Mouse (Mus musculus): ENCODE data around the gene 1700015G11Rik.

Gene 1700015G11Rik

DNA sequence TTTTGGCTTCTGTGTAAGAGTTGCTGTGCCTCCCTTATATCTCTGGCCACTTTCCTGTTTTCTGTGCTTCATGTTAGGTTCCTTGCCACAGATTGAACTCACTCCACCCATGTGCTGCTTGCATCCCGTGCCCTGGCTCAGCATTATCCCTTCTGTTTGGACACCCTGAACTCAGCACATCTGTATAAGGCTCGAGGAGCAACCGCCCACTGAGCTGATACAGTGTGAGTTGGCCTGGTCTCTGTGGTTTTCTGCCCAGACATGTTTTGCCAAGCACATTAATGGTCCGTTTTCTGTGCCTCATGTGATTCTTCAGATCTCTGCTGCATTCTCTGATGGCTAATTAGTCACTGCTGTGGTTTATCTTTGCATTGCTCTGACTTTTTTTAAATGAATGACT is 47.9 kb downstream of the 1700015G11Rik start:
- ATAC-seq (ENCODE audit: low TSS enrichment) = no peak

- ATAC-seq (ENCODE audit: low TSS enrichment) = peak; percentile 90
Measured at GRCm38 (mm10) chr7:51964681-51965080, 50.8 kb downstream of the 1700015G11Rik start.

DNA sequence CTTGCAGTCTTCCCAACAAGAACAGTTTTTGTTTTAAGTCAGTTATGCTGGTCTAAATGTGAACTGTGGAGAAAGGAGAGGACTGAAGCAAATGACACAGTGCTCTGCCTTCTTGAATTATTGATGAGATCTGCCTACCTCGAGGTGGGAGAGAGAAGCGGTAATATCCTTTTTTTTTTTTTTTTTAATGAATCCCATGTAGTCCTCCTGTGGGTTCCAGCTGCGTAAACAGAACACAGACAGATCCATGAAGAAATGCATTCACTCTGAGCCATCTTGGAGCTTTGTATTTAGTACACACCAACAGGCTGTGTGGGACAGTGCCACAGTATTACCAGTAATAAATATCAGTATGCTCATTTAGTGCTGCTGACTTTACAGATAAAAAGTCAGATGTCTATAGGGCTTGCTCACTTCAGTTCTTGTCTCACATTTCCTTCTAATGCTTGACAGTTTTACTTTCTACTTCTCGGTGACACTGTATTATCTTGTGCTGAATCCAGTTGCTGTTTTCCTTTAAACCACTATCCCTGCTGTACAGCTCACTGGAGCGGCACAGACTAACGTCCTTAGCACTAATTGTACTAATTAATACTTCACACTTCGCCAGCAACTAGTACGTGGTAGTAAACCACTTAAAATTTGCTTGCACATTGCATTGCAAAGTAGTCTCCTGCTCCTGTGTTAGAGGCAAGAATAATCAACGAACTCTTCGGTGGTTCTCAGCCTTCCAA is 53.1 kb downstream of the 1700015G11Rik start:
- no peak for ATAC-seq (ENCODE audit: low TSS enrichment)

Data from frontal cortex, adult (tissue).